17 mouse cellular contexts compared by ENCODE assay signal in genomic region chr7:80301522-80301921, GRCm38 (mm10). TPM values are rescaled to one million over a fixed set of nuclear protein-coding genes. Genes with fewer than 3 reads are reported as not detected.
DNase-seq lines count a peak whose midpoint lies in the region; ATAC-seq and TF ChIP-seq lines count a peak whose summit lies in the region.
"Had no signal": no experiment of that assay in that cellular context is flagged by ENCODE, and none has a peak within 500 bp of the region (broad histone marks: within the 10 kb centered on the region; RNA-seq: fewer than 3 reads in every experiment).

No protein-coding gene starts in this region.

- WGBS in liver, postnatal 0 days (ENCODE audit: insufficient replicate concordance) = 93% methylated on average over 2 of the region's 2 CpGs
- WGBS in midbrain, embryonic 13.5 days = 87% methylated on average over 2 of the region's 2 CpGs

- H3K36me3 ChIP-seq in ES-Bruce4 (ENCODE audit: control insufficient read depth, insufficient read depth, low read length, poor library complexity, severe bottlenecking) = peaks cover 70% of the 10 kb centered on the region
- peaks cover 76% of the 10 kb centered on the region for H3K36me3 ChIP-seq in liver, postnatal 0 days (replicated peaks; ENCODE audit: insufficient read depth, low read length)
- peaks cover 32% of the 10 kb centered on the region for H3K36me3 ChIP-seq in midbrain, embryonic 13.5 days

- no peak for TF ChIP-seq EP300 in ES-Bruce4 (IDR thresholded peaks at IDR 0.05; ENCODE audit: insufficient read depth, low read depth, low read length)
- TF ChIP-seq EP300 in liver, postnatal 0 days (IDR thresholded peaks at IDR 0.05; ENCODE audit: low read depth) = no peak

- no peak overlapping the region for H3K9ac ChIP-seq in ES-Bruce4 (ENCODE audit: low read depth, poor library complexity, severe bottlenecking)
- H3K9ac ChIP-seq in liver, postnatal 0 days (replicated peaks) = no peak overlapping the region
- no peak overlapping the region for H3K9ac ChIP-seq in midbrain, embryonic 13.5 days (replicated peaks)
- H3K9ac ChIP-seq: hindbrain, embryonic 13.5 days; liver, embryonic 13.5 days; neural tube, embryonic 15.5 days had no signal

- H3K4me1 ChIP-seq in ES-Bruce4 (ENCODE audit: control insufficient read depth, insufficient read depth, low read length) = no peaks in the 10 kb centered on the region
- H3K4me1 ChIP-seq in liver, postnatal 0 days (ENCODE audit: insufficient read depth) = 0 out of 2 replicates have a peak, but pooled peaks cover 4% of the 10 kb centered on the region
- peaks cover 6% of the 10 kb centered on the region for H3K4me1 ChIP-seq in midbrain, embryonic 13.5 days (replicated peaks)
- H3K4me1 ChIP-seq: hindbrain, embryonic 13.5 days; neural tube, embryonic 15.5 days had no signal

- no peak overlapping the region for H3K4me2 ChIP-seq in liver, postnatal 0 days (ENCODE audit: low read depth, low read length)
- H3K4me2 ChIP-seq in midbrain, embryonic 13.5 days (replicated peaks) = no peak overlapping the region
- H3K4me2 ChIP-seq: hindbrain, embryonic 13.5 days; liver, embryonic 13.5 days; neural tube, embryonic 15.5 days had no signal

- TF ChIP-seq POLR2A in ES-Bruce4 (IDR thresholded peaks at IDR 0.05; ENCODE audit: insufficient read depth, low read length) = no peak

- peak; percentile 20; the same call in 1 of the 2 replicates for TF ChIP-seq CTCF in layer of hippocampus, adult 2 months (conservative IDR thresholded peaks at IDR 0.05)
- peak; percentile 51 for TF ChIP-seq CTCF in ES-Bruce4 (IDR thresholded peaks at IDR 0.05; ENCODE audit: low read depth, low read length)
- TF ChIP-seq CTCF in liver, postnatal 0 days (IDR thresholded peaks at IDR 0.05; ENCODE audit: low read depth) = peak; percentile 42

- no peak for ATAC-seq in liver, postnatal 0 days
- ATAC-seq in midbrain, embryonic 13.5 days = no peak
- ATAC-seq: forebrain, embryonic 14.5 days had no signal

- no peaks in the 10 kb centered on the region for H3K9me3 ChIP-seq in ES-Bruce4 (replicated peaks; ENCODE audit: control insufficient read depth, insufficient read depth, low read length, poor library complexity, severe bottlenecking)
- no peaks in the 10 kb centered on the region for H3K9me3 ChIP-seq in liver, postnatal 0 days (ENCODE audit: low read length)
- no peaks in the 10 kb centered on the region for H3K9me3 ChIP-seq in midbrain, embryonic 13.5 days
- H3K9me3 ChIP-seq: hindbrain, embryonic 13.5 days; liver, embryonic 13.5 days; neural tube, embryonic 15.5 days had no signal

- no peaks in the 10 kb centered on the region for H3K27me3 ChIP-seq in ES-Bruce4 (ENCODE audit: control insufficient read depth, insufficient read depth, low read length, poor library complexity, severe bottlenecking)
- H3K27me3 ChIP-seq in liver, postnatal 0 days (ENCODE audit: insufficient read depth, low read length) = no peaks in the 10 kb centered on the region
- no peaks in the 10 kb centered on the region for H3K27me3 ChIP-seq in midbrain, embryonic 13.5 days
- H3K27me3 ChIP-seq: hindbrain, embryonic 13.5 days; liver, embryonic 13.5 days; neural tube, embryonic 15.5 days had no signal

- no peak for DNase-seq in layer of hippocampus, adult 2 months (ENCODE audit: low spot score in 2 of 2)
- no peak for DNase-seq in layer of hippocampus, adult 18-20 months (ENCODE audit: low spot score in 2 of 2)
- DNase-seq in 416B (ENCODE audit: low read depth) = peak; percentile 43
- no peak for DNase-seq in liver, postnatal 0 days
- DNase-seq in adipocyte (ENCODE audit: low spot score) = no peak
- DNase-seq: adrenal gland, postnatal 36 days; cerebellum, postnatal 14 days; heart, adult 18-20 months; kidney, adult 18-20 months; kidney, postnatal 36 days; liver, embryonic 13.5 days; retina, postnatal 1 day had no signal

- H3K27ac ChIP-seq in layer of hippocampus, adult 2 months = no peak overlapping the region
- H3K27ac ChIP-seq in ES-Bruce4 (ENCODE audit: insufficient read depth, low read length) = no peak overlapping the region
- H3K27ac ChIP-seq in liver, postnatal 0 days (ENCODE audit: low read depth) = no peak overlapping the region
- no peak overlapping the region for H3K27ac ChIP-seq in midbrain, embryonic 13.5 days
- H3K27ac ChIP-seq: hindbrain, embryonic 13.5 days; liver, embryonic 13.5 days; neural tube, embryonic 15.5 days had no signal

- H3K4me3 ChIP-seq in layer of hippocampus, adult 2 months = no peak overlapping the region
- H3K4me3 ChIP-seq in ES-Bruce4 (ENCODE audit: low read depth, low read length) = no peak overlapping the region
- H3K4me3 ChIP-seq in liver, postnatal 0 days (ENCODE audit: low read depth, low read length) = no peak overlapping the region
- no peak overlapping the region for H3K4me3 ChIP-seq in midbrain, embryonic 13.5 days (replicated peaks)
- H3K4me3 ChIP-seq: hindbrain, embryonic 13.5 days; liver, embryonic 13.5 days; neural tube, embryonic 15.5 days had no signal

RNA-seq across cellular contexts. Expression of gene Prc1, which starts 7.3 kb away (rescaled TPM):
- 1 to 10 TPM; 1.2 to 2.7 TPM for total RNA-seq in layer of hippocampus, adult 2 months (2021)
- total RNA-seq in layer of hippocampus, adult 18-20 months (2021) = under 1 TPM; 0.45 to 0.48 TPM
- 246 and 258 TPM in 2 replicates for polyA plus RNA-seq in ES-Bruce4 (2011; ENCODE audit: insufficient read depth, insufficient read length, low read depth, missing spikeins)
- 48.3 and 57.6 TPM in 2 replicates for polyA plus RNA-seq in liver, postnatal 0 days (2015; fragmentation: Nextera tagmentation; extraction: Ambion mirVana)
- polyA plus RNA-seq in midbrain, embryonic 13.5 days (2015; fragmentation: Nextera tagmentation; extraction: Ambion mirVana) = 75.2 and 78.9 TPM in 2 replicates

RNA-seq across cellular contexts. Expression of gene Rccd1, which starts 22.7 kb away (rescaled TPM):
- total RNA-seq in layer of hippocampus, adult 2 months (2021) = 10 to 100 TPM; 15.3 to 19.8 TPM
- 10 to 100 TPM; 10.1 to 11.2 TPM for total RNA-seq in layer of hippocampus, adult 18-20 months (2021)
- polyA plus RNA-seq in ES-Bruce4 (2011; ENCODE audit: insufficient read depth, insufficient read length, low read depth, missing spikeins) = 16.3 and 26.5 TPM in 2 replicates
- 1.2 and 1.6 TPM in 2 replicates for polyA plus RNA-seq in liver, postnatal 0 days (2015; fragmentation: Nextera tagmentation; extraction: Ambion mirVana)
- polyA plus RNA-seq in midbrain, embryonic 13.5 days (2015; fragmentation: Nextera tagmentation; extraction: Ambion mirVana) = 13.6 and 16.5 TPM in 2 replicates

RNA-seq across cellular contexts. Expression of gene Vps33b, which starts 32.1 kb away (rescaled TPM):
- 10 to 100 TPM; 22.9 to 24.7 TPM for total RNA-seq in layer of hippocampus, adult 2 months (2021)
- total RNA-seq in layer of hippocampus, adult 18-20 months (2021) = 10 to 100 TPM; 18.3 to 19.7 TPM
- polyA plus RNA-seq in ES-Bruce4 (2011; ENCODE audit: insufficient read depth, insufficient read length, low read depth, missing spikeins) = 15.7 and 16.2 TPM in 2 replicates
- 2.5 and 2.9 TPM in 2 replicates for polyA plus RNA-seq in liver, postnatal 0 days (2015; fragmentation: Nextera tagmentation; extraction: Ambion mirVana)
- polyA plus RNA-seq in midbrain, embryonic 13.5 days (2015; fragmentation: Nextera tagmentation; extraction: Ambion mirVana) = 25.1 and 25.2 TPM in 2 replicates

RNA-seq across cellular contexts. Expression of gene Unc45a, which starts 39.3 kb away (rescaled TPM):
- total RNA-seq in layer of hippocampus, adult 2 months (2021) = 10 to 100 TPM; 38.0 to 40.9 TPM
- total RNA-seq in layer of hippocampus, adult 18-20 months (2021) = 10 to 100 TPM; 39.3 to 41.6 TPM
- 24.0 and 25.3 TPM in 2 replicates for polyA plus RNA-seq in ES-Bruce4 (2011; ENCODE audit: insufficient read depth, insufficient read length, low read depth, missing spikeins)
- 4.9 and 7.2 TPM in 2 replicates for polyA plus RNA-seq in liver, postnatal 0 days (2015; fragmentation: Nextera tagmentation; extraction: Ambion mirVana)
- 52.5 and 58.6 TPM in 2 replicates for polyA plus RNA-seq in midbrain, embryonic 13.5 days (2015; fragmentation: Nextera tagmentation; extraction: Ambion mirVana)

RNA-seq across cellular contexts. Expression of gene Ngrn, which starts 40.5 kb away (rescaled TPM):
- total RNA-seq in layer of hippocampus, adult 2 months (2021) = 10 to 100 TPM; 38.5 to 42.2 TPM
- total RNA-seq in layer of hippocampus, adult 18-20 months (2021) = 10 to 100 TPM; 44.3 to 44.6 TPM
- 29.1 and 32.5 TPM in 2 replicates for polyA plus RNA-seq in ES-Bruce4 (2011; ENCODE audit: insufficient read depth, insufficient read length, low read depth, missing spikeins)
- 20.9 and 23.1 TPM in 2 replicates for polyA plus RNA-seq in liver, postnatal 0 days (2015; fragmentation: Nextera tagmentation; extraction: Ambion mirVana)
- polyA plus RNA-seq in midbrain, embryonic 13.5 days (2015; fragmentation: Nextera tagmentation; extraction: Ambion mirVana) = 63.8 and 64.3 TPM in 2 replicates
